Mouse (Mus musculus) c-Kit-positive CD71-positive TER-119-negative erythroid progenitor cells, embryonic 14.5 days (primary cell): ENCODE results near the gene Anapc11.

Experiments
- DNase-seq: peaks from one replicate; pipeline ENCODE4 v3.0.0-alpha.2; 2013; ENCODE audit warnings: low read depth

Anapc11 gene

DNA sequence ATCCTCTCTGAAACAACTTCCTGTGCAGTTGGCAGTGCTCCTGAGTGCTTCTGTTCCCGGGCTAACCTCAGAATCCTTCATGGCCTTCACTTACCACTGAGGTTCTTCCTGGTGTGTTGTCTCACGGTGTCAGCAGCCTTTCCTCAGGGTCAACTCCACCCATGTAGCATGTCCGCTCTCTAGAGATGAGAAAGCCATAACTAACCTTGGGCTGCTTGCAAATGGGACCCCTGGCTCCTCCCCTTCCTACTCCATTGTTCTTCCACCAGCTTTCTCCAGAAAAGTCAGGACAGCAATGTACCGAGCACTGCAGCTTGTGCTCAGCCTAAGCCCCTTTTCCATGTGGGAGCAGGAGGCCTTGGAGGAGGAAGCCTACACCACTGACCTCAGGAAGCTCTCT lies 8.5 kb downstream of the Anapc11 start:
- no peak for DNase-seq

DNA sequence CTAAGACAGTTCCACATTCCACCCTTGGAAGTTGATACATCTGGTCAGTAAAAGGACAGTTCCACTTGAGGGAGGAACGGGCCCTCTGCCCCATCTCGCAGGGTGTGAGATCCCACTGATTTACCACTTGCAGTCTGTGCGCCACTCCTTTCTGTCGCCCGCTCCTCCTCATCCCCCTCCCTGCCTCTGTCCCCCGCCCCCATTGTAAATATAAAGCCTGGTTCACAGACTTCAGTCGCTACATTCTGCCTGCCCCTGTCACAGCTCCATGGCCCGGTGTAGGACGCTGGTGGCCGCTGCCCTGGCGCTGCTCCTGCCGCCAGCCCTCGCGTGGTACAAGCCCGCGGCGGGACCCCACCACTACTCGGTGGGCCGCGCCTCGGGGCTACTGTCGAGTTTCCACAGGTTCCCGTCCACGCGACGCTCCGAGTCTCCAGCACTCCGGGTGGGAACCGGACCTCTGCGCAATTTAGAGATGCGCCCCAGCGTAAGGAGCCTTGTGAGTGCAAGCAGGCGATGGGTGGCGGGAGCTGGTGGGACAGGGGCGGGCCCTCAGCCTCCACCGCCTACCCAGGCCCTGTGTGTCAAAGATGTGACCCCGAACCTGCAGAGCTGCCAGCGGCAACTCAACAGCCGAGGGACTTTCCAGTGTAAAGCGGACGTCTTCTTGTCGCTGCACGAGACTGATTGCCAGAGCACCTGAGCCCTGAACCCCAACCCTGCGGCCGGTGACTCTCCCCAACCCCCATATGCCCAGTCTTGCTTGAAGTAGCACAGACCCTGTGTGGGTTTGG lies 10.2 kb downstream of the Anapc11 start, which contains the start of gene Npb:
Gene Npb (plus strand): TSS at position 237 of the 794 bp plus-strand sequence.
- DNase-seq = no peak

DNA sequence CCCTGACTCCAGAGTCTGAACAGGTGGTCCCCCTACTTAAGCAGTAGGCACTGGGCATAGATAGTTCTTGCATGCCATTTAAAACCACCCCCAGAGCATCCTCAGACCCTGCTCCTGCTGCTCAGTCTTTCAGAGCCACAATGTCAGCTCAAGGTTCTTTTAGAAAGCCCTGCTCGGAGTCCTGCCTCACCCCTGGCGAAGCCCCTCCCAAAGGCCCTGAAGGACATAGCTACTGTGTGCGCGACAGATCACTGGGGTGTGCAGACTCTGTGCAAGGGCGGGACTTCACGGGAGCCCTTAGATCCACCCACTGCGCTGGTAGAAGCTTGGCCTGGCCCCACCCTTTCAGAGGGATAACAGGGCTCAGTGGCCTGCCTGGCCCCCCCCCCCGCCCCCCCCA lies 11.0 kb downstream of the Anapc11 start:
- DNase-seq = no peak

DNA sequence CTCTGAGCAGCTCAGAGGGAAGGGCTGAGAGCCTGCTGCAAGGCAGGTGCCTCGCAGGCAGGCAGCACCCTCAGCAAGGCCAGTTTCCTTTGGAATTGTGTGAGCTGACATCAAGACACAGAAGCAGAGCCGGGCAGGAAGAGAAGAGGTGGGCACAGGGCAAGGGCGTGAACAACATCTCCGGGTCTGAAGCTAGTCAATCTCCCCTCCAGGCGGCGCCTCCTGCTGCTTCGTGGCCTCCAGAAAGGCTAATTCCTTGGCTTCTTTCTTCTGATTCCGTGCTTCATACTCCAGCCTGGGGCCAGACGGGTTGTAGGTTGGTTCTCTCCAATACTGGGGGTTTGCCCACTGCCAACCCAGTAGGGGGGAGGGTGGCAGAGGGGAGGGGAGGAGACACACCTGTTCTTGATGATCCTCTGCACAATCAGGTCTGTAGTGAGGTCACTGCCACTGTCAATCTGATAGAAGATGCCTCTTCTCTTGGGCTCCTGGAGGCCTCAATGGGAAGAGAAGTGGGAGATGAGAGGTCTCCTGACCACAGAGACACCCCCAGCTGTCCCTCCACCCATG lies 12.3 kb downstream of the Anapc11 start:
- DNase-seq = no peak

DNA sequence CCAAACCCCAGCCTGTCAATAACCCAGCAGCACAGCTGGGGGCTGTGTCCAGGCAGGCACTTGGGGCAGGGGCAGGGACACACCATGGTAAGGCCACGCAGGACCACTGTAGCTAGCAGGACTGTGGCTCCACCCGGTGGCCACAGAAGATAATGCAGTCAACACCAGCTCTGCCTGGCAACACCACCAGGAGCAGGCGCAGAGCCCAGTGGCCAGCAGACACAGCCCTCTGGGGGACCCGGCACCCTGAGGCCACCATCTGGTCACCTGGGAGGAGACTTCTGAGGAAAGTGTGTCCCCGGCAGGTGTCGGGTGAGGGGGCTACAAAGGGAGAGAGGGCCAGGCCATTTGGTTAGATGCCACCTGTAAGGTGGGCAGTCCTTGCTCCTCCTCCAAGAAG lies 14.5 kb downstream of the Anapc11 start:
- peak; percentile 60 for DNase-seq

DNA sequence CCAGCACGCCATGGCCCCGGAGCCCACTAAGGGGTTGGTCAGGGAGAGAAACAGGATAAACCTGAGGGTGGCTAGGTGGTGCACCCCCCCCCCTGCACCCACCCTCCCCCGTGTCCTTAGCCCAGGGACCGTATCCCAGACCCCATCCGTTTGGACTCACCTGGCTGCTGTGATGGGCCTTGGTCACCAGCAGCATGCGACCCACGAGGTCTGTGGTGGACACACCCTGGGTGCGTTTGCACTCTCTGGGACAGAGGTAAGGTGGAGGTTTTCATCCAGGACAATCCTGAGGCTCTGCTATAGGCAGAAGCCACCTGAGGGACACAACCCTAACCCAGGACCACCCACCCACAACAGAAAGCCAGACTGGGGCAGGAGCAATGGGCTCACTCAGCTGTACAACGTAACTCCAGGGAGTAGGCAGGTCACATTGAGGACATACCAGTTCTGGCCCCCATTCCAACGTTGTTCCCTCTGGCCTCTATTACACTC lies 15.3 kb downstream of the Anapc11 start:
- DNase-seq = no peak

DNA sequence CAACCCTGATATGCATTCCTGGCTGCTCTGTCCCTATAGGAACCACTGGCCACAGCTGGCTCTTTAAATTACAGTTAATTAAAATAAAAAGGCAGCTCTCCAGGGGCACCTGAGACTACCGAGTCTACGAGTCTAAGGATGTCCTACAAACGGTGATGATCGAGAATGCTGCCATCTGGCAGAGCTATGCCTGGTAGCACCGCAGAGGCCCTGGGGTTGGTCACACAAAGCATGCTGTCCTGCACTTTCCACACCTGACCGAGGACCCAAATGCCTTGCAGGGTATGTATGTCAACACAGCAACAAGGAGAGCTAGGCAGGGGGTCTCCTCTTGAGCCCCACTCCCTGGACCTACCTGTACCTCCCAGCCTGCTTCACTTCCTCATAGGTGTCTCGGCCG lies 15.8 kb downstream of the Anapc11 start:
- no peak for DNase-seq

DNA sequence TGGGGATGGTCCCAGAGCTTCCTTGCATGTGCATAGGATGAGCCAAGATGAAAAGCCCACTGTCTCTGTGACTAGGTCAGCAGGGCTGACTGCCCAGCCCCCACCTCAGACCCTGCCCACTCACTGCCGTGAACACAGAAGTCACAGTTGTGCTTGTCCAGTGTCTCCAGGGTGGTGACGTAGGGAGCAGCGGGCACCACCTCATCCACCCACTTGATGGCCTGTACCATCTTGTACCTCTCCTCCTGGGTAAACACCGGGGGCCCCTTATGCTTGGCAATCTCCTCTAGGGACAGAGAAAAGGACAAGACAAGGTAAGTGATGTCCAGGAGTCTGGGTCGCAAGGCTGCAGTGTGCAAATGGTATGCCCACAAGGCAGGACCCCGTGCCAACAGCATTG lies 16.9 kb downstream of the Anapc11 start:
- no peak for DNase-seq

DNA sequence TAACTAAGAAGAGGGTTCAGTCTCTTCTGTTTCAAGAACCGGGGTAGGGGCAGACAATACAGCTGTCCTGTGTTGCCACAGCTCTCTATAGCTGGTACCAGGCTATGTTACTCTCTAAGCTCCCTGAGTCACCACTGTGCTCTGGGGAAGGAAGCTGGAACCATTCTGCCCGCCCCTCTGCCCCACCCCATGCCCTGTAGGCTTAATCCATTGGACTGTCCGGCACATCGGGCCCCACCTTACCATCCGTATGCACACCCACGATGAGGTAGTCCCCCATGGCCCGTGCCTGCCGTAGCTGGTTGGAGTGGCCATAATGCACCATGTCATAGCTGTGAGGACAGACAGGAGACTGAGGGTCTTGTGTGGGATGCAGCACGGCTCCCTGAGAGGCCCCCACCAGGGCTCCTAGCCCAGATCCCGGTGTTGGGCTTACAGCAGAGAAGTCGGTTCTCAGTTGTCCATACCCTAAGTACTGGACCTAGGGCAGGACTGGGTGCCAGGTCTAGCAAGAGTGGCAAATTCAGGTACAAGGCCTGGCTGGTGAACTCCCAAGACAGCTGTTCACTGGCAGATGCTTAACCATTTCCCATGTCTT lies 17.5 kb downstream of the Anapc11 start:
- no peak for DNase-seq

DNA sequence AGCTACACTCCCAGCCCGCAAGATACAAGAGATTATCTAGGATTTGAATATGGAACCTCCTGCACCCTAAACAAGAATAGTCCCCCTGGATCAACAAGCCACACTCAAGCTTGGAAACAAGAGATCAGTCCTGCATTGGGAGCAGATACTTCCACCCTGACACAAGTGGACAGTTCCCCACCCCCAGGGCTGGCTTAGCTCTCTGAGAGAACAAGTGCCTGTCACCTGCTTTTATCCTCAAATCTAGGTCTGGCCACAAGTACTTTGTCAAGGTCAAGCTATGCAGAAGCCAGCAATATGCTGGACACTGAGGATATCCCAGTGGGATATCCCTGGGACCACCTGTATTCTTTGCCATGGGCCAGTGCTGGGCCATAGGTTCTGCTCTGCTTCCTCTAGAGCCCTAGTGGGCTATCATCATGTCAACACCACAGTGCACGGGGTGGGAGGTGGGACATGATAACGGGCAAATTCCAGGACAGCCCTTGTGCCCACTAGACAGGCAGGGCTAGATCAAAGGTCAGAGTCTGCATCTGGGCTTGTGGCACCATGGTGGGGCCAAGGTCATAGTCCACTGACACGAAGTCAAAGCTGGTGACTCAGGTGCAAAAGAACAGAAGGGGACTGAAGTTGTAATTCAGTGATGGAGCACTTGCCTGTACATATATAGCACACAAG lies 18.5 kb downstream of the Anapc11 start:
- no peak for DNase-seq

DNA sequence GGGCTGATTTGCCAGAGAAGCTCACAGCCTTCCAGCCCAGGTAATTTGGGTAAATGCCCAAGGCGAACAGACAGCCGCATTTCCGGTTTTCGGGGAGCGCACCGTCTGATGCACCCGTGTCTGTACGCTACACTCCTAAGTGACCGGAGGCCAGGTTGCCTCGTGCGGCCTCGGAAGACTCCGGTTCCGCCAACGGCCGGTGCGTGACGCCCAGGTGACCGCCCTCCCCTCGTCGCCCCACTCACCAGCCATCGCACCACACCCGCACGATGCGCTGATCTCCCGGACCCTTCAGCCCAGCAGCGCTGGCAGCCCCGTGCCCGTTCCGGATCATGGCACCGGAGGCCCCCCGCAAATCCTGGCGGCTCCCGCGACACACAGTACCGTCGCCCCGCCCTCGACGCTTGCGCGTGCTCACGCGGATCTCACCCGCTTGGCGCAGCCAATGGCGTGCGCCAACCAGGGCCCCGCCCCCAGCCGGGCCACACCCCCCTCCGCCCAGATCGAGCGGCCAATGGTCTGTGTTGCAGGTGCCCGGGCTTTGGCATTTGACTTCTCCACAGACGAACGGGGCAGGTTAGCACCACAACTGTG lies 19.4 kb downstream of the Anapc11 start, which contains the start of gene Pcyt2:
Gene Pcyt2 (minus strand): TSS at position 418 of the 594 bp plus-strand sequence.
- peak; percentile 92 for DNase-seq

DNA sequence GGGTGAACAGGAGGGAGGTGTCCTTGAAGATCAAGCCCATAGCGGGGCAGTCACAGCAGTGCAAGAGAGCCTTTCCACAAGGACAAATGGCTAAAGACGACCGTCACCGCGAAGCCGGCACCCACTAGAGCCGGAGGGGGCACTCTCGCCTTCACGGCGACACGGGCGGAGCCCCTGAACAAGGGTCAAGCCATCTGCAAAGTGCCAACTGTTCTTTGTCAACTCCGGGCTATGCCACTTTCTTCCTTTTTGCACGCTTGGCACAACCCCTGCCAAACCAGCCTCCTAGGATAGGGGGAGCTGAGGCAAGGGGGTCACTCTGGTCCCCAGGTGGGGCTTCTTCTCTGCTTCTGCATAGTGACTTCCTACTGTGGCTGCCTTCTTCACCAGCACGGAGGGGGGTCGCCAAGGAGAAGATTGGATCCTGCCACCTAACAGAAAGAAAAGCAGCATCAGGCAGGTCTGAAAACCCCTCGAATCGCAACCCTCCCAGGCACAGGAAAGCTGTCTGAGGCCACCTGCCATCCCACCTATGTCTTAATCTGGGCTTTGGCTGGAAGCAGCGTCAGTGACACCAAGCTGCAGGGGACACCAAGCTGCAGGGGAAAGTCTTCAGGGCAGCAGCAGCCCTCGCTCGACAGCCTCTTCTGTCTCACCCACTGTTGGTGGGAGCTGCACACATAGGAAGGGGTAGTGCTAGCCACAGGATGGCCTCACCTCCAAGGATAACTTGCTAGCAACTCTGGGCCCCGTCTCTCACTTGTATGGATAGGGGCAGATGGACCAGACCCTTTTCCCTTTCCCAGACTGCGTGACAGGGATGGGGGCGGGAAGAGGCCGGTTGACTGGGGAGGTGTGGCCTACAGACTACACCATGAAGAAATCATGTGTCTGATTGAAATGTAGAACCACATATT lies 20.7 kb downstream of the Anapc11 start:
- no peak for DNase-seq

DNA sequence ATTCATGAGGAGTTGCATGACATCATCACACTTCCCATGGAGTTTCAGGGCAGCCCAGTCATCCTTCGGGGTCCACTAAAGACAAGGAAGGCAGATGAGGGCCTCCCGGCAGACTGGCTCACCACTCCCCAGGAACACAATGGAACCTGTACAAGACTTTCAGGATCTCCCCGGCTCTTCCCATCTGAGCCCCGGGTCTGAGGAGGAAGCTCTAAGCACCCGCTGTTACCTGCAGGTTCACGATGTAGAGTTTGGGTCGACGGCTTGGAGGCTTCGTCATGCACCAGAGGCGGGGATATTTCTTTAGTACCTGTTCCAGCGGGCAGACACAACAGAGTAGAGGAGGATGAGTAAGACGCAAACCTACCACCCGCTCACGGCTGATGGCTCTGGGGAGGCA lies 22.0 kb downstream of the Anapc11 start:
- DNase-seq = no peak

DNA sequence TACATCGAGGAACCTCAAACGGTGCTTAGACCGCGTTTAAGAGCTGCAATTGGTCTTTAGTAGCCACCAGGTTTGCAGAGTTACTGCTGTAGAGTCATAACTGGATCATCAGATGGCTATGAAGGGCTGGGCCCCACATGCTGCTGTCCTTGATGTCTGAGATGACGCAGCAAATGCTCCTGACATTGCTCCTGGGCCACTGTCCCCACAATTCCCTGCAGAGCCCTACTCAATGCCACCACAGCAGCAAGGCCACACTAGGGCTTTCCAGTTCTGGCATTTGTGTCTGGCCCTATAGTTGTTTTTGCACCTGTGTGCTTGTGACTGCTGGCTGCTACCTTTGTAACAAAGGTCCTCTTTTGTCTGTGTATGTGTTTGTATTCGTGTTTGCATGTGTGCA lies 24.6 kb downstream of the Anapc11 start:
- DNase-seq = no peak

DNA sequence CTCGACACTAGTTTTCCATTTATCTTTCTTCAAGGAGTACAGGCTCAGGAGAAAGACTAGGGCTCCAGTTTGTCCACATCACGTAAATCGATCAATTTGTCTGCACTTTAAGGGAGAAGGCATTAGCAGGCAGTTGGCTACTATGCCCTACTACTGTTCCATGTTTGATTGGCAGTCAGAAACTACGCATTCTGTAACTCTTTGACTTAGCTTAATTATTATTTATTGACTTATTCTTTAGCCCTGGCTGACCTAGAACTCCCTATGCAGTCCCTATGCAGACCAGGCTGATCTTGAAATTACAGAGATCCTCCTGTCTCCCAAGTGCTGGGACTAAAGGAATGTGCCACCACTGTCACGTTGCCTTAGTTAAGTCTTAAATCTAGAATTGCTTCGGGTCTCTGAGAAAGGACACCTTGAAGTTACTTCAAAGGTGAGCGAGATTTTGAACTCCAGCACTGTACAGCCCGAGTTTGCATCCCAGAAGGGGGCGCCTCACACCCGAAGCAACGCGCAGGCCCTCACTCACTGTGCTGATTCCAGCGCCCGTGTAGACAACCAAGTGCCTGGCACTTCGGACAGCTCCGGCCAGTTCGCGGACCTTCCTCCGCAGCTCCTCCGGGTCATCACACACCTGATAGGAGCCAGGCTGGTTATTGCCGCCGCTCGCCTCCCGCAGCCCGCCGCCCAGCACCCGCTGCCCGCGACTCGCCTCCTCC lies 25.9 kb downstream of the Anapc11 start:
- peak; percentile 63 for DNase-seq

DNA sequence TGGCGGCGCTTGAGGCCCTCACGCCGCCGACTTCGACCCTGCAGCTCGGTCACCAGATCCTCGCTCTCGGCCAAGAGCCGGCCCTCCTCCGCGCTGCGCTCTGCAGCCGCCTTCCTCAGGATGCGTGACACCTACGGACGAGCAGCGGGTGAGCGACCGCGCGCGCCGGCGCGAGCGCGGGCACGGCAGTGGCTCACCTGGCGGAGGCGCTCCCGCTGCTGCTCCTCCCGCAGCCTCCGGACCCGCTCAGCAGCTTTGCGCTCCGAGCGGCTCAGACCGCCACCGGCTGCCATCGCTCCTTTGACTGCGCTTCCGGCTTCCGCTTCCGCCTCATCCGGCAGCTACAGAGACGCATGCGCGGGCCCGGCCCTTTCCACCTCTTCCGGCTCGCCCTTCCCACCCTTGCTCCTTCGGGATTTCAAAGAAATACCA lies 26.5 kb downstream of the Anapc11 start:
- peak; percentile 78 for DNase-seq

DNA sequence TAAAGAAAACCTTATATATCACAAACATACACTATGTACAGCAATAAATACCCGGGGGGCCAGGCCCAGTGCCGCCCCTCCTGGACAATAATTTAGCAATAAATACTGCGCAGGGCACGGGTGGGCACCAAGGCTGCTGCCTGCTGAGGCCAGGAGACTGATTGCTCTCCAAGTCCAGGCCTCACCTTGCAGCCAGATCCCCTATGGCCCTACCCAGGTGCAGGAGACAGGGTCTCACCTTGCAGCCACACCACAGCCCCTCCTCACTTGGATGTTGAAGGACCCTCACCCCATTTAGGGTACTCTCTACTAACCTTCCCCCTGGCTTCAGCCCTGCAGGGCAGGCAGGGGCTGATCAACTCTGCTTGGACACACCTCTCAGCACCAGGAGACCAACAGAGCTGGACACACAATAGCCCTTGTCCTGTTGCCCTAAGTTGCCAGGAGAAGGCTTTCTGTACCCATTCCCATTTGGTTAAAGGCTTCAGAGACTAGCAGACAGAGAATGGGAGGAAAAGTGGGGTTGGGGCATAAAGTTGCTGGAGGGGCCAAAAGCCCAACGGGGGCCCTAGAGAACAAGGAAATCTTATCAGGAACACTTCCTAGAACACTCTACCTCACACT lies 27.0 kb downstream of the Anapc11 start, which contains the start of gene Sirt7:
Gene Sirt7 (minus strand): TSS at position 89 of the 624 bp plus-strand sequence.
- no peak for DNase-seq

DNA sequence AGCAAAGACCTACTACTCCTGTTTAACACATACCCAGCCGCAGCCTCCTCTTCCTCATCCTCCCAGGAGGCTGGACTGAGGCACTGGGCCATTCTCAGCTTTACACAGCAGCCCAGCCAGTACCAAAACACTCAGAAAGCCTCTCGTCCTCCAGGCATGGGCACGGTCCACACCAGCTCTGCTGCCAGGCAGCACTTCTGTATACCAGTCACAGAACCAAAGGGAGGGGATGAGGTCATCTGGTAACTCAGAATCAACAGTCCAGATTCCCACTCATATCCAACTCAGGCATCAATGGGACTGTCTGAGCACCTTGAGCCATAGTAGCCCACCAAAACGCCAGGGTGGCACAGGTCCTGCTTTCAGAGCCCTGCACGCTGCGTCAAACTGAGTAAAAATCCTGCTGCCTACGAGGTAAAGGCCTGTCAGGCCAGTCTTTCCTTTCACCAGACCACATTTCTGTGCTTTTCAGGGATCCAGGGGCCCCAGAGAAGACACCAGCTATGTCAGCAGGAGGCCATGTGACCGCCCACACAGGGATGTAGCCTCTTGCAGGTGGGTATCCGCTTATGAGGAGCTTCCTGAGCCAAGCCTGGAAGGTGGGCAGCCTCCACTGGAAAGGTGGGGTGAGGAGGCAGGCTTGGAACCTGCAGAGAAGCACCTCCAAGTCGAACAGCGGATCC lies 28.7 kb downstream of the Anapc11 start:
- no peak for DNase-seq
